Mouse (Mus musculus) adrenal gland, postnatal 4 days (tissue): ENCODE data around the gene Rab7b. TPM values are rescaled to one million over a fixed set of nuclear protein-coding genes. Genes with fewer than 3 reads are reported as not detected.

ENCODE experiments used
- DNase-seq, 2 experiments: peaks; one replicate each; pipeline ENCODE4 v3.0.0; 2021 to 2022; ENCODE audit warnings: low spot score in 2 of 2, mixed read lengths in 2 of 2
- long read RNA-seq, 2 experiments: library from polyadenylated mRNA; stranded (forward); transcript quantifications; one replicate each; pipeline ENCODE4 v2.0.0; 2021
- total RNA-seq, 2 experiments: library from RNA; stranded (reverse); gene quantifications; 2 replicates each; pipeline ENCODE4 v1.2.3; 2021

Gene Rab7b
- total RNA-seq = 1 to 10 TPM; 4.6 to 5.3 TPM
- long read RNA-seq, experiment 1, full-length matches to known transcripts = 4 of 5 reads
- long read RNA-seq, experiment 1, partial matches to known transcripts = 0 of 5 reads
- long read RNA-seq, experiment 1, other reads (novel, unspliced or antisense) = 1 of 5 reads
- long read RNA-seq, experiment 2, full-length matches to known transcripts = 3 of 3 reads
- long read RNA-seq, experiment 2, partial matches to known transcripts = 0 of 3 reads
- long read RNA-seq, experiment 2, other reads (novel, unspliced or antisense) = 0 of 3 reads

GRCm38 (mm10) chr1:131688475-131688874 is at the start of gene Rab7b:
Rab7b (plus strand) TSS chr1:131688695.
- DNase-seq = no peak

DNA sequence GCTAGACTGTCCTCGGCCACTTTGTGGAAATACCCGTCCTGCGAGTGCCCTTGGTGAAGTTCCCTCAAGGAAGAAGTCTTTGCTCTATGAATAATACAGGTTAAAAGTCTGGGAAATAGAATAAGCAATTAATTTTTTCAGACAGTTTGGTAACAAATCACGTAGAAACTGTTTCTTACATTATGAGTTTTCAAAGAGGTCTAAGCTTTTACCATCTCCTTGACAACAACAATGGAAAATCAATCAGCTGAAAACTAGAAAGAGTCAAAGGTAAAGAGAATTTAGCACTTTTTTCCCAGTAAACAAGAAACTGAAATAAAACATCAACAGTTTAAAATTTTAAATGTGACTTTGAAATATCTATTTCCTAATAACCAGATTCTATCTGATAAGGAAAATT is 48.4 kb upstream of the Rab7b start:
- DNase-seq = no peak

GRCm38 (mm10) chr1:131641565-131641964 is 46.9 kb upstream of the Rab7b start:
- DNase-seq = no peak

GRCm38 (mm10) chr1:131642251-131642650 is 46.2 kb upstream of the Rab7b start:
- DNase-seq = no peak

GRCm38 (mm10) chr1:131652670-131653443 is 35.6 kb upstream of the Rab7b start:
- DNase-seq = no peak

DNA sequence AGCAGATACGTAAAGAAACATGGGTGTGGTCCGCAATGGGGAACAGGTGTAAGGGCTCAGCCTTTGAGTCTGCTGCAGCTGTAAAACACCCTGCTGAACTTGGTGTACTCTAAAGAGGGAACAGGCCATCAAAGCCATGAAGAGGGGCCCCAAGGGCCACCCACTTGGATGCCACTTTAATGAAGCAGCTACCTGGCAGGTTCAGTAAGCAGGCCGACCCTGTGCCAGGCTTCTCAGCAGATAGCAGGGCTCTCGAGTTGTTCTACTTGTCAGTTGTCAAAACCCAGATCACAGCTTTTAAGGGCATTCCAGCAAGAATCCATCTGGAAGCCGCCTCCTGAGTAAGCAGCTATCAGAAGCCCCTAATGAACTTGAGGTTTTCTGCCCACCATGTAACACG is 32.9 kb upstream of the Rab7b start:
- DNase-seq = no peak

DNA sequence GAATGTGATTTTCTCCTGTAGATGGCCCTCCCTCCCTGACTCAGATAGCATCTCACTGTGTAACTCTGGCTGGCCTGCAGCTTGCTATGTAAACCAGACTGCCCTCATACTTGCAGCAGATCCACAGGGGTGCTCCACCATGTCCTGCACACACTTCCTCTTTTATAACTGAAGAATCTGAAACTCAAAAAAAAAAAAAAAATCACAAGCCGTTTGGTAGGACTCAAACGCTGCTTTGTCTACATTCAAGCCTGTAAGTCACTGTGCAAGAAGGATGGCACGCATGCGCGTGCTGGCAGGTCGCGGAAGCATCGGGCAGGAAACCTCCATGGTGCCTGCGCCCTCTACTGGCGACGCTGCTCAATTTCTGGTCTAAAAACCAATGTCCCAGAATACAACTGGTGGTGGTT is 30.5 kb upstream of the Rab7b start:
- DNase-seq = peak; percentile 74 to 84

DNA sequence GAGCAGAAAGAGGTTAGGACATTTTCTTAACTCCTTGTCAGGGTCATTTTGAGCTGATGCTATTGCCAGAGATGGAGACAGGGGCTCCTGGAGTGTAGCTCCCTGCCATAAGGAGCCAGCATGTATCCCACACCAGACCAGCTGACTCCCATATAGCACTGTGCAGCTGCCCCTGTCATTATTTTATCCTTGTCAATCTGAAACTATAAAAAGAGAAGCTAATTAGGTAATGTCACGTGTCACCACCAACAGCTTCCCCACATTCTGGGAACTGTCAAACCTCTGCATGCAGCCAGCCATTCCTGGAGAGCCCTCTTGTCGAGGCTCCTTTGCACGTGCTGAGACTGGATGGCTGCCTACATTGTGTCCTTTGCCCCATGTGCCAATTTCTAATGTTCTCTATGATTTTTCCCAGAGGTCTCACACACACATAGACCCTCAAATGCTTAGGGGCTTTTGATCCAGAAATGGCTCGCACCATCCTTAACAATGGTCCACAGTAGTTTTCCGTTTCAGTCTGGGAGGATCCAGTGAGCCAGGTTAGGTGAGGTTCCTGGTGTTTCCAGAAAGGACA is 28.9 kb upstream of the Rab7b start:
- DNase-seq = no peak

- DNase-seq = no peak
Measured at GRCm38 (mm10) chr1:131660266-131660665, 28.2 kb upstream of the Rab7b start.

DNA sequence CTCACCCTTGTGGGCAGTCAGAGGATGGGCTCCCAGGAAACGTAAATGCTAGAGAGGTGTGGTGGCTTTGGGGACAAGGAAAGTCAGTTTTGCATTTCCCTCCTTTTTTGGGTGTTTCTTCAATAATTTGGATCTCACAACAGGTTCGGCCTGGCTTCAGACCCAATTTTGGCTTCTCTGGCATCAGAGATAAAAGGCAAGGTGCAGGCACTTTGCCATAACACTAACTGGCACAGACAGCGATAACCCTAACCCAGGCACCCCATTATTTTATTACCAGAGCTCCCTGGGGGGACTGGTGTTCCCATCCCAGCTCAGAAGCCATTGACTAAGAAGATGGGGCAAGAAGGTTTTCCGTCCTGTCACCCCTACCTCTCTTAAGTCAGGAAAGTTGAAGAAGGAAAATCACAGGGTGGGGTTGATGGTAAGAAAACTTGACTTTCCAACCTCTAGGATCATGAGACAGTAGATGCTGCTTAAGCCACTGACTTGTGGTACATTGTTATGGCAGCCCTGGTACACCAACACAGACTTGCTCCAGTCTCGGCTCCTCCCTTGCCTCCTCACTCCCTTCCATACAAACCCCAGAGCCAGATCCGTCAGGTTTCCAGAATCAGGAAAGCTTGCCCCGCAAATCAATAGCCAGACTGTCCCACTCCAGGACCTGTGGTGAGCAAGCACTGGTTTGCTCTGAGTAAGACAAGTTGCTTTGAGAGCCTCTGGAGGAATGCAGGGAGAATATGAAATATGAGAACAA is 27.6 kb upstream of the Rab7b start:
- DNase-seq = no peak

DNA sequence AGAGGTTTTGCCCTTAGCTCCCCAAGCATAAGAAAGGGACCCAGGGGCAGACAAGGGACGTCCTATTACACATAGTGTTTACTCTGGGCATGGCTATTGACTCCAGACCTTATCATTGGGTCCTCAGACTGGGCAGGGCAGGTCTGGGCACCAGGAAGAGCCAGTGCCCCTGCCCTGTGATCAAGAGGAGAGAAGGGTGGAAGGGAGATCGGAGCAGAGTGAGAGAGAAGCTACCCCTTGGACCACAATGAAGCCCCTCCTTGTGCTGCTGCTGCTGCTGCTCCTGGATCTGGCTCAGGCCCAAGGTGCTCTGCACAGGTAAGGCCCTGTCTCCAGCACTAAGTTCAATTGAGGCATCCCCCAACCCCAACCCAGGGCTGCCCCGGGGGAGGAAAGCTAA is 26.7 kb upstream of the Rab7b start:
- no peak for DNase-seq

GRCm38 (mm10) chr1:131663286-131663995 is 25.1 kb upstream of the Rab7b start:
- DNase-seq = no peak

- no peak for DNase-seq
Measured at GRCm38 (mm10) chr1:131664136-131664535, 24.4 kb upstream of the Rab7b start.

DNA sequence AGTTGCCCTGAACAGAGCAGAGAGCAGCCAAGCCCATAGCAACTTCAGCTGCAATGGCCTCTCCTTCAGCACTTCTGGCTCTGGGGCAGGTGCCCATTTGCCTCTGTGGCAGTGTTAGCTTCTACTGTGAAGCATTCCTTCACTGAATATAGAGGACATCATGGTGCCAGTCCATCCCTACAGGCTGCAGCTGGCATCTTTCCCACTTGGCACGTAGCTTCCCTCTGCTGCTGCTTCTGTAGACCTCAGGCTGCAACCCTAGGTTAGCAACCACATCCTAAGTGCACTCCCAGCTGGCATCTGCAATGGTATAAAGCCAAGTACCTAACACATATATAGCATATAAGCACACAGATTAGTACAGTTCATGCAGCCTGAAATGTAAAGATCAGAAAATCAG is 22.6 kb upstream of the Rab7b start:
- DNase-seq = no peak

GRCm38 (mm10) chr1:131671113-131671512 is 17.4 kb upstream of the Rab7b start:
- no peak for DNase-seq

- DNase-seq = no peak
Measured at GRCm38 (mm10) chr1:131672361-131672760, 16.1 kb upstream of the Rab7b start.

DNA sequence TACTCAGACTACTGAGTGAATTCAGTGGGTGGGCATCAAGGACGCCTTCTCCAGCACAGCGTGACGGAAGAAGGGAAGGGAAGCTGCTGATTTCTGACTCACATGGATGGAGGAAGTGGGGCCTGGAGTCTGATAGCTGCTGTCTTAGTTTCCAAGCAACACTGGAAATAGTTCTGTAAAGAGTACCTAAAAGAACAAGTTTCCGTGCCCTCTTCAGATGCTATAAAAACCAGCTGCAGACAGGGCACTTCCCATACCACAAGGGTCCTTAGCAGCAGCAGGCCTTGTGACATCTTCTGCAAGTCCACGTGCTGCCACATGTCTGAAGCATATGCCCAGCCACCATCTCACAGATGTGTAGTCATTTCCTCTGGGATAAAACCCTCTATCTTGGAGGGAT is 8.9 kb upstream of the Rab7b start:
- DNase-seq = no peak

GRCm38 (mm10) chr1:131687739-131688138 is 756 bp upstream of the Rab7b start:
- no peak for DNase-seq

DNA sequence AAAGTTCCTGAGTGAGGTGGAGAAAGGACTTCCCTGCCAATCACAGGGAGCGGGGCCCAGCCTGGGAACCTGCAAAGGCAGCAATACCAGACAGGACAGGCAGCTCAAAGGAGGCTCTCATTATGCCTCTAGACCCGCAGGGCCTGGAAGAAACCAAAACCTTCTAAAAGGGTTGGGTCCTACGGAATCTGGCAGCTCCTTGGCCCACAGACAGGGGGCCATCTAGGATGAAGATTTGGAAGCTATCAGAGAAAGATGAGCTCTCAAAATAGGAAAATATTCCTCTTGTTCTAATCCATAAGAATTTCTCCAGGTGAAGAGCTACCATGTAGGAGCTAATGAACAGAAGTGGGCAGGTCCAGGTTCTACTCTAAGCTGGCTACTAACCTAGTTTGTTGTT is 521 bp downstream of the Rab7b start:
- DNase-seq = no peak

- DNase-seq = no peak
Measured at GRCm38 (mm10) chr1:131689899-131690298, 1.4 kb downstream of the Rab7b start.

- DNase-seq = no peak
Measured at GRCm38 (mm10) chr1:131690435-131690834, 1.9 kb downstream of the Rab7b start.
